Mouse (Mus musculus) ES-E14 (cell line): ENCODE data around the gene Paqr7.

Source experiments
- HCFC1 ChIP-seq: IDR thresholded peaks from 2 replicates; pipeline ENCODE4 v1.6.1; 2012; ENCODE audit warnings: low read length, inconsistent platforms, borderline replicate concordance; ENCODE audit not compliant: insufficient read depth
- MAFK ChIP-seq: IDR thresholded peaks from 2 replicates; pipeline ENCODE4 v1.6.1; 2014; ENCODE audit warnings: mild to moderate bottlenecking, low read depth, low read length, inconsistent platforms; ENCODE audit not compliant: insufficient read depth
- ZC3H11A ChIP-seq: IDR thresholded peaks from 2 replicates; pipeline ENCODE4 v1.6.1; 2012; ENCODE audit warnings: low read depth, mild to moderate bottlenecking, inconsistent platforms, low read length, borderline replicate concordance
- ZNF384 ChIP-seq: IDR thresholded peaks from 2 replicates; pipeline ENCODE4 v1.6.1; 2012; ENCODE audit warnings: low read depth, low read length, inconsistent platforms

DNA sequence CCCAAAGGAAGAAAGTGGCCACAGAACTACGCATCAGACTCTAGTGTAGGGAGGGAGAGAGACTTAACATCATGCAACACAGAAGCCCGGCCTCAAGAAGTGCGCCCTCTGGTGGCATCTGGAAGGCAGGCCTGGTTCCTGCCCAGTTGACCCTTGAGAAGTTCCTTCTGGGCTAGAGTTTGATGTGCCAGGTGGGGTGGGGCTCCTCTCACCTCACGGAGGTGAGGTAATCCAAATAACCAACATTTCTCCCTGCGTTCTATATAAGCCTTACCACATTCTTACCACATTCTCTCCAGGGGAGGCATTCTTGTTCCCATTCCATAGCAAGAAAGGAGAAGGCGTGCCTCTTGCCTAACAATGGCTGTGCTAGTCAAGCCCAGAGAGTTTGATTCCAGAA lies 15.6 kb upstream of the Paqr7 start:
- TF ChIP-seq ZNF384 (0 out of 2 replicates have a peak, but pooled peaks have one; percentile 5), ZC3H11A (0 out of 2 replicates have a peak, but pooled peaks have one; percentile 37), MAFK (no peak), HCFC1 (peak; percentile 37; the same call in 1 of the 2 replicates)
